Mouse (Mus musculus) cerebellum, adult 9-11 months (tissue): ENCODE measurements around the gene Mcat.

Experiments used
- DNase-seq: peaks from one replicate; pipeline ENCODE4 v3.0.0; 2022

Mcat gene

GRCm38 (mm10) chr15:83500352-83500751, 63.2 kb downstream of the Mcat start:
- no peak for DNase-seq

GRCm38 (mm10) chr15:83499211-83499755, 64.3 kb downstream of the Mcat start:
- DNase-seq = no peak

DNA sequence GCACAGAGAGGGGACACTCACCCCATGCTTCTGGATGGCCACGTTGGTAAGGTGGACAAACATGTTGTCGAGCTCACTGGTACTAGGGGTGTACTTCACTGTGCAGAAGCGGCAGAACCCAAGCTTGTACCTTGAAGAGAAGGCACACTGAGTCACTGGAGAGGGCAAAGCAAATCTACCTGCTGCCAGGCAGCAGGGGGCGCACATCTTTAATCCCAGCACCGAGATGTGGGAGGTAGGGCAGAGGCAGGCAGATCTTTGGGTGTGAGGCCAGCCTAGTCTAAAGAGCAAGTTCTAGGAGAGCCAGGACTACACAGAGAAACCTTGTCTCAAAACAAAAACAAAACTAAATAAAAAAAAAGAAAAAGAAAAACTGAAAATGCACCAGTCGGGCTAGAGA, 66.3 kb downstream of the Mcat start:
- no peak for DNase-seq
